Mouse (Mus musculus) heart, postnatal 4 days (tissue): ENCODE data around the gene Gm8257. TPM values are rescaled to one million over a fixed set of nuclear protein-coding genes. Genes with fewer than 3 reads are reported as not detected.
"Not testable (repeated sequence)": the region's sequence is repeated elsewhere in the genome, so short reads cannot be mapped to it uniquely, and the experiment has no call there.

Source experiments
- DNase-seq: peaks from one replicate; pipeline ENCODE4 v3.0.0; 2021
- total RNA-seq, 2 experiments: library from RNA; stranded (reverse); gene quantifications; 2 replicates each; pipeline ENCODE4 v1.2.3; 2021

Gm8257 gene
- total RNA-seq = not detected

GRCm38 (mm10) chr14:44706356-44706755 lies at the start of gene Gm8257:
Gene Gm8257 (minus strand): TSS chr14:44706456.
- not testable (repeated sequence) for DNase-seq

- no peak for DNase-seq
Measured at GRCm38 (mm10) chr14:44750240-44750639, 44.0 kb upstream of the Gm8257 start, which contains the start of gene Gm8267. Gene Gm8267 (minus strand): TSS chr14:44750340.

GRCm38 (mm10) chr14:44742789-44743188 lies 36.5 kb upstream of the Gm8257 start:
- not testable (repeated sequence) for DNase-seq

GRCm38 (mm10) chr14:44730711-44731110 lies 24.5 kb upstream of the Gm8257 start:
- not testable (repeated sequence) for DNase-seq

DNA sequence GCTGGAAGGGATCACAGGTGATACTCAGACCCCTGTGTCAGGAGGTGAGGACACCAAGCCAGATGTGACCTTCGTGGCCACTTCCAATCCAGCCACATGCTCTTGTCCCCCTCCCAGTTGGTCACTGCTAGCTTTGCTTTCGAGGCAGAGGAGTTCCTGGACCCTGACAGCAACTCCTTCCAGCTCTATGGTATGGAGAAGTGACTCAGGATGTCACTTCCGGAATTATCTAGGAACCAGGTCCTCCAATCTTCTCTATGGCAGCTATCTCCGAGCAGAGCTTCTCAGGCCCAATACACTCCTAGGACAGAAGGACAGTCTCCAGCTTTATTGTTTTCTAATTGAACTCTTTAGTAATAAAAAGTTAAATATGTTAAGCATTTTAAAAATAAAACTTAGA lies 78.5 kb downstream of the Gm8257 start, which contains the start of gene Gm5624:
Gm5624 (minus strand) TSS at position 202 of the 400 bp plus-strand sequence.
- DNase-seq = not testable (repeated sequence)

Other genes with a start within 250 kb of the Gm8257 start
- gene BC061237, start 214.0 kb downstream of the Gm8257 start, total RNA-seq = not detected
- not detected for gene Gm17093, start 188.2 kb downstream of the Gm8257 start, total RNA-seq
- not detected for gene Gm8247, start 123.3 kb downstream of the Gm8257 start, total RNA-seq
- not detected for gene Gm5624, start 78.5 kb downstream of the Gm8257 start, total RNA-seq
- not detected for gene Gm8267, start 43.9 kb upstream of the Gm8257 start, total RNA-seq
- gene Ptgdr, start 152.9 kb upstream of the Gm8257 start, total RNA-seq = not detected